Mouse (Mus musculus) stomach, embryonic 14.5 days (tissue): ENCODE measurements at regions not wholly inside any gene's neighbourhood (a gene's known extent, or its start where the extent isn't known, plus 50 kb on each side); places are given as distances from the start of the nearest gene placed in this dataset.

Source experiments
- ATAC-seq: fragments of 200-750 bp; cut with Nextera tagmentation; 2 replicates; pipeline ENCODE4 v1.8.0; 2017; ENCODE audit warnings: low read depth, moderate TSS enrichment; ENCODE audit not compliant: insufficient number of reproducible peaks, insufficient read depth, low FRiP score
- H3K27ac ChIP-seq: fragments of 300-500 bp; sonication (generic); 2 replicates; pipeline ENCODE4 v1.5.1; 2014; ENCODE audit warnings: mild to moderate bottlenecking, low read length, moderate library complexity, mixed read lengths
- H3K27me3 ChIP-seq: fragments of 300-500 bp; sonication (generic); 2 replicates; pipeline ENCODE4 v1.6.1; 2014; ENCODE audit warnings: low read length, control low read depth, mixed read lengths; ENCODE audit not compliant: control insufficient read depth, insufficient read depth
- H3K36me3 ChIP-seq: fragments of 300-500 bp; sonication (generic); 2 replicates; pipeline ENCODE4 v1.6.1; 2014; ENCODE audit warnings: mild to moderate bottlenecking, control low read depth, low read length, moderate library complexity, mixed read lengths; ENCODE audit not compliant: control insufficient read depth, insufficient read depth
- H3K4me1 ChIP-seq: fragments of 300-500 bp; sonication (generic); 2 replicates; pipeline ENCODE4 v1.6.1; 2014; ENCODE audit warnings: low read length, control low read depth, mixed read lengths; ENCODE audit not compliant: control insufficient read depth, insufficient read depth
- H3K4me2 ChIP-seq: fragments of 300-500 bp; sonication (generic); replicated peaks from 2 replicates; pipeline ENCODE4 v1.6.1; 2014; ENCODE audit warnings: low read depth, low read length, control low read depth
- H3K4me3 ChIP-seq: fragments of 300-500 bp; sonication (generic); 2 replicates; pipeline ENCODE4 v1.5.1; 2014; ENCODE audit warnings: low read depth, low read length, control low read depth
- H3K9ac ChIP-seq: fragments of 300-500 bp; sonication (generic); replicated peaks from 2 replicates; pipeline ENCODE4 v1.6.1; 2014; ENCODE audit warnings: low read depth, mild to moderate bottlenecking, control low read depth, low read length, moderate library complexity, mixed read lengths
- H3K9me3 ChIP-seq: fragments of 300-500 bp; sonication (generic); 2 replicates; pipeline ENCODE4 v1.6.1; 2016; ENCODE audit warnings: low read depth, low read length, control low read depth; ENCODE audit not compliant: control insufficient read depth
- WGBS: fragments of 180-500 bp; shearing (Covaris S2); extraction: QIAGEN DNeasy Blood & Tissue Kit; methylation state at CpG from one replicate; pipeline ENCODE4 v1.1.7; 2014; 5-methylcytosine and 5-hydroxymethylcytosine counted together

GRCm38 (mm10) chr8:35111130-35111529, 654.5 kb upstream of the Gm19410 start:
- no peak overlapping the region for H3K27ac ChIP-seq
- WGBS: 58% methylated on average over 7 of the region's 7 CpGs
- ATAC-seq: no peak

GRCm38 (mm10) chr8:35112591-35113265, 652.9 kb upstream of the Gm19410 start:
- Histone ChIP-seq H3K27me3 (no peaks in the 10 kb centered on the region), H3K4me1 (no peaks in the 10 kb centered on the region), H3K9ac (no peak overlapping the region), H3K36me3 (no peaks in the 10 kb centered on the region), H3K9me3 (no peaks in the 10 kb centered on the region), H3K4me3 (no peak overlapping the region), H3K27ac (no peak overlapping the region), H3K4me2 (no peak overlapping the region)
- WGBS: 71% methylated on average over 7 of the region's 7 CpGs
- ATAC-seq: no peak

More at GRCm38 (mm10) chr8:35111130-35111529, 654.5 kb upstream of the Gm19410 start:
- no peaks in the 10 kb centered on the region for H3K36me3 ChIP-seq
- H3K4me2 ChIP-seq: no peak overlapping the region
- H3K4me1 ChIP-seq: no peaks in the 10 kb centered on the region
- H3K9ac ChIP-seq: no peak overlapping the region
- H3K27me3 ChIP-seq: no peaks in the 10 kb centered on the region
- no peaks in the 10 kb centered on the region for H3K9me3 ChIP-seq
- H3K4me3 ChIP-seq: no peak overlapping the region

- no peak overlapping the region for H3K4me3 ChIP-seq
- no peaks in the 10 kb centered on the region for H3K9me3 ChIP-seq
- 76% methylated on average over 10 of the region's 10 CpGs for WGBS
- H3K36me3 ChIP-seq: no peaks in the 10 kb centered on the region
- no peak overlapping the region for H3K9ac ChIP-seq
- no peak for ATAC-seq
- H3K4me2 ChIP-seq: no peak overlapping the region
- H3K27ac ChIP-seq: no peak overlapping the region
- no peaks in the 10 kb centered on the region for H3K4me1 ChIP-seq
- no peaks in the 10 kb centered on the region for H3K27me3 ChIP-seq
Observed at GRCm38 (mm10) chr8:35114031-35114430, 651.6 kb upstream of the Gm19410 start.

GRCm38 (mm10) chr8:35120612-35121011, 645.0 kb upstream of the Gm19410 start:
- no peak overlapping the region for H3K4me2 ChIP-seq
- no peaks in the 10 kb centered on the region for H3K36me3 ChIP-seq
- no peak overlapping the region for H3K27ac ChIP-seq
- H3K9ac ChIP-seq: no peak overlapping the region
- WGBS: 65% methylated on average over 5 of the region's 5 CpGs
- no peaks in the 10 kb centered on the region for H3K27me3 ChIP-seq
- H3K4me1 ChIP-seq: no peaks in the 10 kb centered on the region
- ATAC-seq: no peak
- H3K9me3 ChIP-seq: no peaks in the 10 kb centered on the region
- H3K4me3 ChIP-seq: no peak overlapping the region

- no peak overlapping the region for H3K4me2 ChIP-seq
- H3K4me3 ChIP-seq: no peak overlapping the region
- 90% methylated on average over 8 of the region's 8 CpGs for WGBS
- no peaks in the 10 kb centered on the region for H3K9me3 ChIP-seq
- no peak overlapping the region for H3K9ac ChIP-seq
- H3K36me3 ChIP-seq: no peaks in the 10 kb centered on the region
- no peak for ATAC-seq
- no peaks in the 10 kb centered on the region for H3K27me3 ChIP-seq
- H3K27ac ChIP-seq: no peak overlapping the region
- H3K4me1 ChIP-seq: no peaks in the 10 kb centered on the region
Observed at GRCm38 (mm10) chr8:35121084-35121483, 644.5 kb upstream of the Gm19410 start.

- Histone ChIP-seq H3K36me3 (no peaks in the 10 kb centered on the region), H3K27ac (no peak overlapping the region), H3K27me3 (no peaks in the 10 kb centered on the region), H3K9me3 (no peaks in the 10 kb centered on the region), H3K4me1 (no peaks in the 10 kb centered on the region), H3K9ac (no peak overlapping the region), H3K4me2 (peak overlapping the region; percentile 39), H3K4me3 (peak overlapping the region; percentile 20; the same call in 1 of the 2 replicates)
- ATAC-seq: no peak
- WGBS: 8% methylated on average over 14 of the region's 14 CpGs
Observed at GRCm38 (mm10) chr8:35123196-35123621, 642.4 kb upstream of the Gm19410 start.

- no peak for ATAC-seq
- Histone ChIP-seq H3K4me3 (no peak overlapping the region), H3K36me3 (no peaks in the 10 kb centered on the region), H3K9ac (no peak overlapping the region), H3K4me1 (no peaks in the 10 kb centered on the region), H3K27me3 (no peaks in the 10 kb centered on the region), H3K27ac (no peak overlapping the region), H3K4me2 (no peak overlapping the region), H3K9me3 (no peaks in the 10 kb centered on the region)
- WGBS: 75% methylated on average over 3 of the region's 3 CpGs
Observed at GRCm38 (mm10) chr8:35125179-35125578, 640.4 kb upstream of the Gm19410 start.

GRCm38 (mm10) chr8:35132281-35132680, 633.3 kb upstream of the Gm19410 start:
- 93% methylated on average over 1 of the region's 1 CpGs for WGBS
- H3K9me3 ChIP-seq: no peaks in the 10 kb centered on the region
- ATAC-seq: no peak
- H3K27me3 ChIP-seq: no peaks in the 10 kb centered on the region
- H3K4me3 ChIP-seq: no peak overlapping the region
- no peak overlapping the region for H3K9ac ChIP-seq
- H3K36me3 ChIP-seq: no peaks in the 10 kb centered on the region
- no peaks in the 10 kb centered on the region for H3K4me1 ChIP-seq
- no peak overlapping the region for H3K27ac ChIP-seq
- no peak overlapping the region for H3K4me2 ChIP-seq

GRCm38 (mm10) chr8:35135630-35136029, 630.0 kb upstream of the Gm19410 start:
- H3K27me3 ChIP-seq: no peaks in the 10 kb centered on the region
- 75% methylated on average over 7 of the region's 7 CpGs for WGBS
- no peaks in the 10 kb centered on the region for H3K4me1 ChIP-seq
- no peak overlapping the region for H3K4me2 ChIP-seq
- H3K36me3 ChIP-seq: no peaks in the 10 kb centered on the region
- H3K9ac ChIP-seq: no peak overlapping the region
- no peak overlapping the region for H3K27ac ChIP-seq
- ATAC-seq: no peak
- H3K4me3 ChIP-seq: no peak overlapping the region
- H3K9me3 ChIP-seq: no peaks in the 10 kb centered on the region
